Mouse (Mus musculus): ENCODE results near the gene Atm. TPM values are rescaled to one million over a fixed set of nuclear protein-coding genes. Genes with fewer than 3 reads are reported as not detected.

Atm gene
- polyA plus RNA-seq (2012), result 0.63 and 0.97 TPM in 2 replicates

- no peak for TF ChIP-seq GATA1 (IDR thresholded peaks at IDR 0.05; ENCODE audit: low read length)
Measured at GRCm38 (mm10) chr9:53536558-53537320, at the start of gene Atm, which contains the start of gene Npat. Gene Atm (minus strand): TSS chr9:53536740. Gene Npat (plus strand): TSS chr9:53537047.

GRCm38 (mm10) chr9:53581870-53582269, 45.3 kb upstream of the Atm start:
- no peak for TF ChIP-seq GATA1 (IDR thresholded peaks at IDR 0.05; ENCODE audit: low read length)

GRCm38 (mm10) chr9:53575721-53576120, 39.2 kb upstream of the Atm start:
- no peak for TF ChIP-seq GATA1 (IDR thresholded peaks at IDR 0.05; ENCODE audit: low read length)

DNA sequence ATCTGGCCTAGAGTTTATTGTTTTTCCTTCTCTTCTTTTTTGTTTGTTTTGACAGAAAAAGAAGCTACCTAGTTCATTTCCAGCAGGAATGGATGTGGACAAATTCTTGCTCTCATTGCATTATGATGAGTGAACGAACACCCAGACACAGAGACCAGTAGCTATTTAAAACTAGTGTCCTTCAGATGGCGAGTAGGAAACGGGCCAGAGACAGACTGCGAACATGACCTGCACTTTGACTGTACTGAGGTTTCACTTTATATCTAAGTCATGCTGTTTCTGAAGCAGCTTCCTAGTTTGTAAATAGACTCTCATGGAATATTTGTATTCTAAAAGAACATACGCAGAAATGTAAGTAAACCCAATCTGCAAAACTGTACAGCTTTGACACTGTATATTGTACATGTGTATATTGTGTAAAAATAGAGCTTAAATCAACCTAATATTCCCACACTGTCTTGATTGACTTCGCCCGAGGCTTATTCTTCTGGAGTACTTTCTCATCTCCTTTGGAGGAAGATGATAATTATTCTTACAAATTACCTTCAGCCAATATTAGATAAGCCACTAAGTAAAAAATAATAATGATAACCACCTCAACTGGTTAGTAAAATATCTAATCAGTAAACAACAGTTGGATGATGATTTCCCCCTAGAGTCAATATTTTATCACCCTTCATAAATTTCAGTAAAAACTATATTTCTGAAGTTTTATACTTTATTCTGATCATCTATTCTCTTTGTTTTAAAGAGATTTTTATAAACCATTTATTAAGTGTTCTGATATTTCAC, 36.2 kb upstream of the Atm start:
- no peak for TF ChIP-seq GATA1 (IDR thresholded peaks at IDR 0.05; ENCODE audit: low read length)

DNA sequence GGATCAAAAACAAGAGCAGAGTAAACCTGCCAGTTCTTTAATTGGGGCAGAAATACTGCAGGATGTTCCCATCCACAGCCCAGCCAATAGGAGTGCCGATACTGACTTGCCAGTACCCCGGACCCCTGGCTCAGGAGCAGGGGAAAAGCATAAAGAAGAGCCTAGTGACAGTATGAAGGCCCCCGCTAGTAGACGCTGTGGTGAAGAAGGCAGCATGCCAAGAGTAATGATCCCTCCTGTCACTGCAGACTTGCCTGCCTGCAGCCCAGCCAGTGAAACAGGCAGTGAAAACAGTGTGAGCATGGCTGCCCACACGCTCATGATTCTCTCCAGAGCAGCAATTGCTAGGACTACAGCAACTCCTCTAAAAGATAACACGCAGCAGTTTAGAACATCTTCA, 34.1 kb upstream of the Atm start:
- TF ChIP-seq GATA1 (IDR thresholded peaks at IDR 0.05; ENCODE audit: low read length), result no peak

DNA sequence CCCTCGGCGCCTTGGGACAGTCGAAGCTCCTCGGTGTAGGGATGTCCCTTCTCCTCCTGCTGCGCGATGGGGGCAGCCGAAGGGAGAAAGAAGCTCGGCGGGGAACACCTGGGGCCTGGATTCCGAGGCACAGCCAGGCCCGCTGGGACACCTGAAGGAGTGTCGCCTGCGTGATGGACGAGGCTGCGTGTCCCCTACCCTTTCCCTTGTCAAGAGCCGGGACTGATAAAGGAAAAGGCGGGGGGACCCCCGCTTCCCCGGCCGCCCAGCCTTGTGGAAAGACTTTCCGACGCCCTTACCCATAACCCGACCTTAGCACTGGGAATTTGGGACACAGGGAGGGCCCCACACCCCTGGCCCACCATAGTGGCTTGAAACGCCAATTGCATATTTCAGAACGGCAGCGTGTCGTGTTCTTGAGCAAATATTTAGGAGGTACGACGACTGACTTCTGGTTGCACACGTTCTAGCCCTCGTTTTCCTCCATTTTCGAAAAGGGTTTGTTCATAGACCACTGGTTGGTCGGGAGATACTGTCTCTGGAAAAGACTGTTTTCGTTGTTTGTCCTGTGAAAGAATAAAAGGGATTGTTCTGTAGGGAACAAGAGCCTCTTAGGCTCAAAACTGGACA, 911 bp upstream of the Atm start:
- no peak for TF ChIP-seq GATA1 (IDR thresholded peaks at IDR 0.05; ENCODE audit: low read length)

GRCm38 (mm10) chr9:53535416-53536320, 872 bp downstream of the Atm start:
- no peak for TF ChIP-seq GATA1 (IDR thresholded peaks at IDR 0.05; ENCODE audit: low read length)

DNA sequence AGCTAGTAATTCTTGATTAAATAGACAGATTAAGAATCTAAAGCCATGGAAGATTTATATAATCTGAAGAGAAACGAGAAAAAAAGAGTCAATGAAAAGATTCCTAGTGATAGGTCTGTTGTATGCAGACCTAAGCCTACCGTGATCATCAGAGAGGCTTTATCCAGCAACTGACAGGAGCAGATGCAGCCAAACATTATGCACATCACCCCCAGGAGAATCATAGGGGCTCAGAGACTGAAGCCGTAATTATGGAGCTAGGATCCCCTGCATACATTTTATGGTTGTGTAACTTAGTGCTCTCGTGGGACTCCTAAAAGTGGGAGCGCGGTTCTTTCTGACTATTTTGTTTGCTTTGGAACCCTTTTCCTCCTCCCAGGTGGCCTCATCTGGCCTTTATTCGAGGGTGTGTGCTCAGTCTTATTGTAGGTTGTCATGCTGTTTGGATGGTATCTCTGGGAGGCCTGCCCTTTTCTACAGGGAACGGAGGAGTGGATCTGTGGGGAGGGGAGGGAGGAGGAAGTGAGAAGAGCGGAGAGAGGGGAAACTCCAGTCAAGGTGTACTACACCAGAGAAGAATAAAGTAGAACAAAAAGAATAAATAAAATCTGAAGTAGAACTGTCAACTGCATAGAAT, 19.0 kb downstream of the Atm start:
- no peak for TF ChIP-seq GATA1 (IDR thresholded peaks at IDR 0.05; ENCODE audit: low read length)

DNA sequence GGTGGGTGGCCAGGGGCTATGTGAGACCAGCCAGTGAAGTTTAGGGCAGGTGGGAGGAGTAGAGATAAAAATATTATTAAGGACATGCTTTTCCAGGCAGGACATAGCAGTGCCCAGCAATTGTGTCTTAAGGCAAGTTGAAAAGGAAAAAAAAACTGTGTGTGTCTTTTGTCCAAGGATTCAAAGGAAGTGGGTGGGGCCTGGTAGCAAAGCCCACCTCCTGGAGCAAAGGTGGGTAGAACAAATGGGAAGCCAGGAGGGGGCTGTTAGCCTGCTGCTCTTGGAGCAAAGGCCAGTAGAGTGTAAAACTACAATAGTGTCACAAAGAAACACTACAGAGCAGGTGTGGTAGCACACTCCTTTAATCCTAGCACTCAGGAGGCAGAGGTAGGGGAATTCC, 22.4 kb downstream of the Atm start:
- TF ChIP-seq GATA1 (IDR thresholded peaks at IDR 0.05; ENCODE audit: low read length), result no peak

GRCm38 (mm10) chr9:53508053-53508452, 28.5 kb downstream of the Atm start:
- TF ChIP-seq GATA1 (IDR thresholded peaks at IDR 0.05; ENCODE audit: low read length), result no peak

- no peak for TF ChIP-seq GATA1 (IDR thresholded peaks at IDR 0.05; ENCODE audit: low read length)
Measured at GRCm38 (mm10) chr9:53485886-53486285, 50.7 kb downstream of the Atm start.

DNA sequence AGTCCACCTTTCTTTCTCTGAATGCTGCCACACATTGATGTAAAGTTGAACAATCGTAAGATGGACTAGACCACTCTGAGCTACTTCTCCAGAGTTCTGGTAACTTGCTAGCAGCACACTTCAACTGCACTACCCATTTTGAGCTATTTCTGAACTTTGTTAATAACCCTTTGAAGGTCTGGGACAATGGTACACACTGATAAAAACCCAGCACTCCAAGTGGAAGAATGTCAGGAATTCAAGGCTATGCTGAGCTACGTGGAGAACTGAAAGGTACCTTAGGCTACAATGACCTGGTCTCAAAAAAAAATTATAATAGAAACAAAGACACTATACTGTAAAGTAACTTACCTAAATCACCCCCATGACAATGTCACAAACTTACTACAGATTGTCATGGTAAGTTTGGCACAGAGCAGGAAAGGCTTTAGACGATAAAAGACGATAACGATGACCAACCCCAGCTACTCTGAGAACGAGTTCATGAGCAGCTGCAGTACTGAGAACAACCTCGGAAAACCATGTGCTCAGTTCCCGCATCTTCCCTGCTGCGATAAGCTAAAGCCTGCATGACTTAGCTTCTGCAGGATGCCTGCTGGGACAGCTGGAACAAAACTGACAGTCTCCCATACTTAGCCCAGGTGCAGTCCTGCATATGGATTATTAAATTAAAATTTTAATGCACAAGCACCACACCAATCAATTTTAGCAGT, 63.6 kb downstream of the Atm start:
- no peak for TF ChIP-seq GATA1 (IDR thresholded peaks at IDR 0.05; ENCODE audit: low read length)

- no peak for TF ChIP-seq GATA1 (IDR thresholded peaks at IDR 0.05; ENCODE audit: low read length)
Measured at GRCm38 (mm10) chr9:53452038-53452437, 84.5 kb downstream of the Atm start.

DNA sequence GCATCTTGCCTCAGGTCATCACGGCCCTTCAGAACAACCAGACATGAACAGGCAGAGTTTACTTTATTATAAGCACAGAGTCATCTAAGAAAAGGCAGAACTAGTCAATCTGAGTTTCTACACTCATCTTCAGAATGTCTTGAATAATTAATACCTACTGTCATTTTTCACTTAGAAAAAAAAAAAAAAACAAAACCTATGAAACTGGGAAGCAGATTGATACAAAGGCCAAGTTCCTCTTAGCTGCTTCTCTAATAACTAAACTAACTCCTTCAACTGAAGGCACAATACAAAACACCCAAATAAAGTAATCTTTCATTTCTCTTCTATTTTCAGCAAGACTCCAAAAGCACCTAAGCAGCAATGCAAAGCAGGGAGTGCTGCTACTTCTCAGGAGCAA, 85.9 kb downstream of the Atm start:
- no peak for TF ChIP-seq GATA1 (IDR thresholded peaks at IDR 0.05; ENCODE audit: low read length)
